Mouse (Mus musculus): Measurements from ENCODE around the gene Gm36028.

Gene Gm36028

DNA sequence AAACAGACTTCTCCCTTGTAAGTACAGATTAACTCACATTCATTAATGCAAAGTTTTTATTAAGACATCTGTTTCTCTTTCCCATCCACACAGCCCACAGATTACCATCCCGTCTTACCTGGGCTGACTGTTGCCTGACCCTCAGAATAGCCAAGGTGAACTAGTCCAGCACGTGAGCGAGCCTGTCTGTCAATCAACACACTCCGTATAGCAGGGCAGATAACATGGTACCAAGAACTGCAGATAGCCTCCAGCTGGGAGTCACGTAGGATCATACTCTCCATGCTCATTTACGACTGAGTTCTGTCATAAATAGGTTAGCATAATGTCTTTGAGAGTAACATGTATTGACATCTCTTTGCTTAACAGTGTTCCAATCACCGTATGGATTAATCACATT, at the start of gene Gm36028:
Gm36028 (minus strand) TSS at position 118 of the 400 bp plus-strand sequence.
- DNase-seq (ENCODE audit: extremely low spot score) = no peak

GRCm38 (mm10) chr16:37906456-37906855, 45.5 kb upstream of the Gm36028 start:
- no peak for DNase-seq (ENCODE audit: extremely low spot score)

GRCm38 (mm10) chr16:37901318-37901717, 40.4 kb upstream of the Gm36028 start:
- DNase-seq (ENCODE audit: extremely low spot score) = no peak

- no peak for DNase-seq (ENCODE audit: extremely low spot score)
Measured at GRCm38 (mm10) chr16:37899357-37899756, 38.4 kb upstream of the Gm36028 start.

GRCm38 (mm10) chr16:37898790-37899189, 37.8 kb upstream of the Gm36028 start:
- DNase-seq (ENCODE audit: extremely low spot score) = no peak

- no peak for DNase-seq (ENCODE audit: extremely low spot score)
Measured at GRCm38 (mm10) chr16:37893942-37894341, 33.0 kb upstream of the Gm36028 start.

DNA sequence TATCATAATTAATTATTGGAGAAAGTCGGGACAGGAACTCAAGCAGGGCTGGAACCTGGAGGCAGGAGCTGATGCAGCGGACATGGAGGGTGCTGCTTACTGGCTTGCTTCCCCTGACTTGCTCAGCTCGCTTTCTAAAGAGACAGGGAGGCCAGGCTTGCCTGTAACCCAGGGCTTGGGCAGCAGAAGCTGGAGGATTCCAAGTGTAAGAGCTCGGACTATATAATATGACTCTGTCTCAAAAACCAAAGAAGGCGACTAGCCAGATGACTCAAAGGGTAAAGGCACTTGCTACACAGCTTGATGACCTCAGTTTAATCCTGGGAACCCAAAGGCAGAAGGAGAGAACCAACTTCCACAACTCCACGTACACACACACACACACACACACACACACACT, 32.4 kb upstream of the Gm36028 start:
- no peak for DNase-seq (ENCODE audit: extremely low spot score)

DNA sequence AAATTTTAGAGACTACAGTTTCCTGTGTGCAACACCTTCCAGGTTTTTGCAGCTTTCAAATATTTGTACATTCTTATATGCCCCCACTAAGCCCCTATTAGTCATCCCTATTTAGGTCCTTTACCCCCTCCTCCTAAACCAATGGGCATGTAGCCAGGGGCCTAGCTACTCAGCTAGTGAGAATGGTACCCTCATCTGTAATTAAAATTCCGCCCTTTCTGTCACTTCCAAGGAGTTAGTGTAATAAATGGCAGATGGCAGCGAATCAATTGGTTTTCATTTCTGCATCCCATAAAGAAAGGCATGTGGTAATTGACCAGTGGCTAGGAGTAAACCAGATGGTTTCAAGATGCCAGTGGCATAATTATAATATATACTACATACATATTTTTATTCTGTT, 31.7 kb upstream of the Gm36028 start:
- no peak for DNase-seq (ENCODE audit: extremely low spot score)

- DNase-seq (ENCODE audit: extremely low spot score) = no peak
Measured at GRCm38 (mm10) chr16:37888986-37889385, 28.0 kb upstream of the Gm36028 start.

DNA sequence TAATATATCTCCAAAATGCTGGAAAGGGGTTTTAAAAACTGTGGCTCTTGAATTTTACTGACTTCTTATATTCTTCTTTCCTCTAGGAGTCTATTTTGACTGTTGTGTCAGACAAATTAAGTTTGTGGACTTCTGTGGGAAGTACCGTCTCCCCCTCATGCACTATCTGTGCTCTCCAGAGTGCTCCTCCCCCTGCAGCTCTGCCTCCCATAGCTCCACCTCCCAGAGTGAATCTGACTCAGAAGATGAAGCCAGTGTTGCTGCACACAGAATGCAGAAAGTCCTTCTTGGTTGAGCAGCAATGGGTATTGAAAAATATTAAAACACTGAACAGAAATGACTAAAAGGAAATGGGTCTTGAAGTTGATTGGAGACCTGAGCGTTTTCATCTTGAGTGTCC, 20.2 kb upstream of the Gm36028 start:
- no peak for DNase-seq (ENCODE audit: extremely low spot score)

GRCm38 (mm10) chr16:37879750-37880419, 18.9 kb upstream of the Gm36028 start:
- no peak for DNase-seq (ENCODE audit: extremely low spot score)

DNA sequence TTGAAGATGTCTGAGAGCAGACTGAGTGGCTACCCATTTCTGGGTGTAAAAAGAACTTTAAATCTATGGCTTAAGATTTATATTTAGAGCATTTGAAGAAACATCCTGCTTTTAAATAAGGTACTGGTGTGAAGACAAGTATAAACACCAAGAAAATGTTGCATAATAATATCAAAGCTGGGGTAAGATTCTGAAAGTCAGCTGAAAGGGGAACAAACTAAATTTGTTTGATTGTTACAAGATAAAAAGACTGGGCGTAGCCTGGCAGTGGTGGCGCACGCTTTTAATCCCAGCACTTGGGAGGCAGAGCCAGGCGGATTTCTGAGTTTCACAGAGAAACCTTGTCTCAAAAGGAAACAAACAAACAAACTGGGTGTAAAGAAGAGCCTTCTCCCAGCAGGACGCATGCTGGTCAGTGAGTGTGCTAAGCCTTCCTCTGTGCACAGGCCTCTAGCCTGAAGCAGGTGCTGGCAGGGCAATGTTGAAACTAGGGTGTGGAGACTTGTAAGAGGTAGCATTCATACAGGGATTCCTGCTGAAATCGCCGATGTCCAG, 18.1 kb upstream of the Gm36028 start:
- DNase-seq (ENCODE audit: extremely low spot score) = no peak

DNA sequence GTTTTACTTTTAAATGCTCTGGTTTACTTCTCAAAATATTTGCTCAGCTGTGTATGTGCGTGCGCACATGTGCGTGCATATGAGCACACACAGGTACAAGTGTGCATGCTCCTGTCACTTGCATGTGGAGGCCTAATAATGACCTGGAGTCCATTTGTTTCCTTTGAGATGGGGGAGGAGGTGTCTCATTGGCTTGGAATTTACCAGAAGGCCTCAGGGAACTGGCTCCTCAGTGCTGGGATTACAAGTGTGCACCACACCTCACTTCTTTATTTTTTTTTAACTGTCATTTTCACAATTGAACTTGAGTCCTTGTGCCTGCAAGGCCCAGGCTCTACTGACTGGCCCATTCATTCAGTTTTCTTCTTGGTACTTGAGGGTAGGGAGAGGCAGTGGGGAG, 16.5 kb upstream of the Gm36028 start:
- DNase-seq (ENCODE audit: extremely low spot score) = no peak

DNA sequence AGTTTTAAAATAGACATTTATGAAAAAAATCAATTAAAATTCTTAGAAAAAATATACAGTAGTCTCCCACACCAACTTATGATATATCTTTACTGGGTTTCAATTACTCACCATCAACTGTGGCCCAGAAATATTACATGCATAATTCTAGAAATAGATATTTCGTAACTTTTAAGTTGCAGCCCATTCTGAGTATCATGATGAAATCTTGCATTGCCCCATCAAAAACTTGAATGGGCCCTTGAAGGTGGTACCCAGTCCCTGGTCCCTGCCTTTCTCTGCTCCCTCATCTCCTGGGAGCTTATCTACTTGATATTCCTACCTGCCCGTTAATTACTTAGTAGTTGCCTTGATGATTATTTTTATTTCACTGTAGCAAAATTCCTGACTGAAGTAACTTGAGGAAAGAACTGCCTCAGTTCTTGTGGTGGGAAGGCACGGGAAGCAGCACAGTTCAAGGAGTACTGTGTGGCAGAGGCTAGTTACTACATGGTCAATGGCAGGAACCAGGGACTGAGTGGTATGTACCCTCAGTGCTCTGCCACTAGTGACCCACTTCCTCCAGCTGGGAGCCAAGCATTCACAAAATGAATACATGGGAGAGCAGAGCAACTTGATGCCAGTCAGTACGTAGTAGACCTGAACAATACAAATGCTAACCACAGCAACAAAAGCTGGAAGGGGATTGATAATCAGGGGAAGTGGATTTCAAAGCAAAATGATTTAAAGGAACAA, 13.7 kb upstream of the Gm36028 start:
- no peak for DNase-seq (ENCODE audit: extremely low spot score)

GRCm38 (mm10) chr16:37871112-37871715, 10.3 kb upstream of the Gm36028 start:
- DNase-seq (ENCODE audit: extremely low spot score) = no peak

- no peak for DNase-seq (ENCODE audit: extremely low spot score)
Measured at GRCm38 (mm10) chr16:37869470-37870231, 8.7 kb upstream of the Gm36028 start.

DNA sequence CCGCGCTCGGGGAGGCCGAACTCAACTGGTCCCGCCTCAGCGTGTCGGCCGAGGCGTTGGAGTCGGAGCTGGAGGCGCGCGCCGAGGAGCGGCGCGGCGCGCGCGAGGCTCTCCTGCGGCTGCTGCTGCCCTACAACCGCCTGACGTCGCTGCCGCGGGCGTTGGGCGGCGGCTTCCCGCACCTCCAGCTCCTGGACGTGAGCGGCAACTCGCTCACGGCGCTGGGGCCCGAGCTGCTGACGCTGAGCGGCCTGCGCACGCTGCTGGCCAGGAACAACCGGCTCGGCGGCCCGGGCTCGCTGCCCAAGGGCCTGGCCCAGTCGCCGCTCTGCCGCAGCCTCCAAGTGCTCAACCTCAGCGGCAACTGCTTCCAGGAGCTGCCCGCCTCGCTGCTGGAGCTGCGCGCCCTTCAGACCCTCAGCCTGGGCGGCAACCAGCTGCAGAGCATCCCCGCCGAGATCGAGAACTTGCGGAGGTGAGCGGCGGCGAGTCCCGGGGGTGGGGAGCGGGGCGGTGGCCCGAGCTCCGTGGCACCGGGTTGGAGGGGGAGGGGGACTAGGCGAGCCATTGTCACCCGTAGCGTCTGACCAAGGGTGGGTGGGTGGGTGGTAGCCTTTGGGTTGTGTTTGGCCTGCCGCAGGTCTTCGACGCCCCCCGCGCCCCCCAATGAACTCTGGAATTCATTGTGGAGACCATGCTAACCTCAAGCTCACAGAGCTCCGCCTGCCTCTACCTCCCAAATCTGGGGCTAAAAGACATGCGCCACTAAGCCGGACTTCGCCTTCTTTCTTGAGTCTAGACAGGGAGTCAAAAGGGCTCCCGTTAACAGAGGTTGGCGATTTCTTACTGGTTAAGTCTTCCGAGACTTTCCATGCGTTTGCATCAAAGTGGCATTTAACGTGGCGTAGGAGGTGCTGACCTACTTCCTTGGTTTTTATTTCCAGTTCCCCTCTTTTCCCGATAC, 7.8 kb upstream of the Gm36028 start:
- peak; percentile 80 for DNase-seq (ENCODE audit: extremely low spot score)

DNA sequence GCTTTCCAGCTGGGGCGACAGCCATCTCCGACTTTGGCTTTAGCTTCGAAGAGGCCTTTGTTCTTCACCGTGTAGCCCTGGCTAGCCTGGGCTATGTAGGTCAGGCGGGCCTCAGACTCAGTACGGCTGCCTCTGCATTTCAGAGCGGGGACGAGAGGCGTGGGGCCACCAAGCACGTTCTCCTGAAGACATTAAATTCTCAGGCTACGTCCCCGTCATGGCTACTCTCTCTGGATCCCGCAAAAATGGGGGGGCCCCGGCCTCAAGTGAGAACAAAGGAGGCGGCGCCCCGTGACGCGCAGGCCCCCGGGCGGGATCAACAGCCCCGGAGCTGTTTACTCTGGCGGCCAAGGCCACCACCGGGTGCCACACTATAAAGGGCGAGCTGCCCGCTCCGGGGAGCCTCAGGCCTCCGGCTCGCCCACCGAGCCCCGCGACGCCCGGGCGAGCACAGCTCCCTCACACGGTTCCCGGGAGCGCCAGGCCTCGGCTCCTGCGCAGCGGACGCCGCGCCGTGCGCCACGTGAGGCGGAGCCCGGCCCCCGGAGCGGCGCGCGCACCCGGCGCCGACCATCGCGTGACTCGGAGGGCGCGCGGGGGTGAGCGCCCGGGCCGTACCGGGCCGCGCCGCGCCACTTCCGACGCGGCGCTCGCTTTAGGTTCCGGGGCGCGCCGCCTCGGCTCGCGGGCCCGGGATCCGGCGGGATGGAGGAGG, 7.0 kb upstream of the Gm36028 start, which contains the start of gene Lrrc58:
Lrrc58 (plus strand) TSS at position 599 of the 715 bp plus-strand sequence.
- DNase-seq (ENCODE audit: extremely low spot score) = peak; percentile 86

GRCm38 (mm10) chr16:37865841-37866240, 4.9 kb upstream of the Gm36028 start:
- DNase-seq (ENCODE audit: extremely low spot score) = no peak

DNA sequence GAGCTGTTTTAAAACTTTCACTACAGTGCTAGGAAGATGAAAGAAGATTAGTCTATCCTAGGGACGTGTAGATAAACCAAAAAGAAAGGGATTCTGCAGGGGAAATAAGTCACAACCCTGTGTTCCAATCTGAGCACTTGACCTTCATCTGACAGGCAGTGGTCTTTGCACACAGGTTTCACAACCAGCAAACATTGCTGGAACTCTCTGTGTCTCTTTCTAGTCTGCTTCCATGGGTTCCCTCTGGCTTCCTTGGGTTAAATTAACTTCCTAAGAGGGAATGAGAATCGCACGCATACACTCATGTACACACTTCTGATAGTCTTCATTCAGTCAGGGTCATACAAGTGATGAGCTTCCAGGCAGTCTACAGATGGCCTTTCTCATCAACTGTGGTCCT, 2.9 kb upstream of the Gm36028 start:
- DNase-seq (ENCODE audit: extremely low spot score) = no peak

Measured in embryo, embryonic 9.5 days (tissue).